Mouse (Mus musculus): ENCODE measurements at regions not wholly inside any gene's neighbourhood (a gene's known extent, or its start where the extent isn't known, plus 50 kb on each side); places are given as distances from the start of the nearest gene placed in this dataset.

- TF ChIP-seq POLR2A (IDR thresholded peaks at IDR 0.05; ENCODE audit: borderline replicate concordance, insufficient read depth, low read length) (no peak), CTCF (IDR thresholded peaks at IDR 0.05; ENCODE audit: borderline replicate concordance, insufficient read depth, low read depth, low read length) (no peak)
Measured at GRCm38 (mm10) chr7:118295855-118296254, 52.4 kb upstream of the Smg1 start.
